Mouse (Mus musculus) liver, embryonic 14.5 days (tissue): ENCODE data around the gene Specc1l. TPM values are rescaled to one million over a fixed set of nuclear protein-coding genes. Genes with fewer than 3 reads are reported as not detected.
A peak's percentile ranks its signal among the peaks of the same experiment; 100 is the strongest.

ENCODE experiments used
- ATAC-seq: fragments of 200-750 bp; cut with Nextera tagmentation; 2 replicates; pipeline ENCODE4 v1.8.0; 2017; ENCODE audit warnings: moderate number of reproducible peaks, mild to moderate bottlenecking, moderate library complexity; ENCODE audit not compliant: insufficient read depth
- DNase-seq, 3 experiments: peaks; one replicate each; pipeline ENCODE4 v3.0.0-alpha.2; 2012 to 2013; ENCODE audit warnings: low read depth in 3 of 3, low spot score in 3 of 3
- H3K27ac ChIP-seq: fragments of 300-500 bp; sonication (generic); 2 replicates; pipeline ENCODE4 v1.5.1; 2014; ENCODE audit warnings: moderate library complexity, mild to moderate bottlenecking, control low read depth, inconsistent platforms
- H3K27me3 ChIP-seq: fragments of 300-500 bp; sonication (generic); 2 replicates; pipeline ENCODE4 v1.6.1; 2014; ENCODE audit warnings: mild to moderate bottlenecking, low read length, moderate library complexity; ENCODE audit not compliant: control insufficient read depth, insufficient read depth
- H3K36me3 ChIP-seq: fragments of 300-500 bp; sonication (generic); replicated peaks from 2 replicates; pipeline ENCODE4 v1.6.1; 2014; ENCODE audit warnings: low read depth; ENCODE audit not compliant: control insufficient read depth, insufficient read depth
- H3K4me1 ChIP-seq, 2 experiments: fragments of 200-500 bp in 1 of 2; fragments of 300-500 bp in 1 of 2; sonication (generic) in 1 of 2; replicated peaks; 2 replicates each; pipeline ENCODE4 v1.6.1; 2012 to 2014; ENCODE audit warnings: antibody characterized with exemption in 1 of 2, inconsistent platforms in 1 of 2, low read length in 1 of 2; ENCODE audit not compliant: control insufficient read depth in 2 of 2, insufficient read depth in 2 of 2
- H3K4me2 ChIP-seq: fragments of 300-500 bp; sonication (generic); 2 replicates; pipeline ENCODE4 v1.6.1; 2014; ENCODE audit warnings: low read depth, mild to moderate bottlenecking, control low read depth, moderate library complexity
- H3K4me3 ChIP-seq, 2 experiments: fragments of 200-500 bp in 1 of 2; fragments of 300-500 bp in 1 of 2; sonication (generic) in 1 of 2; 2 replicates each; pipeline ENCODE4 v1.5.1; 2012 to 2014; ENCODE audit warnings: low read depth in 2 of 2, low read length in 2 of 2, mild to moderate bottlenecking in 2 of 2, control low read depth in 1 of 2, inconsistent platforms in 1 of 2, moderate library complexity in 1 of 2; ENCODE audit not compliant: insufficient read depth in 1 of 2
- H3K9ac ChIP-seq: fragments of 300-500 bp; sonication (generic); replicated peaks from 2 replicates; pipeline ENCODE4 v1.6.1; 2014; ENCODE audit warnings: mild to moderate bottlenecking, control low read depth, moderate library complexity
- H3K9me3 ChIP-seq: fragments of 300-500 bp; sonication (generic); 2 replicates; pipeline ENCODE4 v1.6.1; 2016; ENCODE audit warnings: low read length, mixed read lengths; ENCODE audit not compliant: control insufficient read depth
- CTCF ChIP-seq: IDR thresholded peaks from 2 replicates; pipeline ENCODE4 v1.5.1; 2016; ENCODE audit warnings: antibody characterized with exemption, low read depth, control low read depth
- EP300 ChIP-seq: IDR thresholded peaks from 2 replicates; pipeline ENCODE4 v1.6.1; 2016; ENCODE audit warnings: antibody characterized with exemption, low read depth
- WGBS: fragments of 180-500 bp; shearing (Covaris S2); extraction: QIAGEN DNeasy Blood & Tissue Kit; methylation state at CpG from one replicate; pipeline ENCODE4 v1.1.7; 2014; ENCODE audit not compliant: insufficient replicate concordance; 5-methylcytosine and 5-hydroxymethylcytosine counted together
- polyA plus RNA-seq, 2 experiments: library from polyadenylated mRNA; depleted of rRNA in 1 of 2; stranded (reverse) in 1 of 2; unstranded in 1 of 2; fragments of >200 nt; fragmentation: Nextera tagmentation in 1 of 2; extraction: Ambion mirVana in 1 of 2; gene quantifications; 2 replicates each; pipeline versions ENCODE4 v1.2.1 to v1.2.3; 2012 to 2014

Specc1l gene
- polyA plus RNA-seq, 2 experiments = 3.1 to 3.9 TPM

- Histone ChIP-seq H3K36me3 (no peaks in the 10 kb centered on the region), H3K9ac (no peak overlapping the region), H3K4me2 (no peak overlapping the region), H3K27ac (no peak overlapping the region), H3K9me3 (no peaks in the 10 kb centered on the region), H3K27me3 (no peaks in the 10 kb centered on the region), H3K4me1 (peaks cover 0 to 13% of the 10 kb centered on the region in 2 experiments; a peak in 2 of 4 replicates), H3K4me3 (no peak overlapping the region)
- ATAC-seq (no peak), DNase-seq (no peak)
- no peak for TF ChIP-seq CTCF
- TF ChIP-seq EP300 = no peak
- WGBS = 37% methylated on average over 4 of the region's 4 CpGs
These were observed 10.2 kb downstream of the Specc1l start for GRCm38 (mm10) chr10:75221936-75222610.

DNA sequence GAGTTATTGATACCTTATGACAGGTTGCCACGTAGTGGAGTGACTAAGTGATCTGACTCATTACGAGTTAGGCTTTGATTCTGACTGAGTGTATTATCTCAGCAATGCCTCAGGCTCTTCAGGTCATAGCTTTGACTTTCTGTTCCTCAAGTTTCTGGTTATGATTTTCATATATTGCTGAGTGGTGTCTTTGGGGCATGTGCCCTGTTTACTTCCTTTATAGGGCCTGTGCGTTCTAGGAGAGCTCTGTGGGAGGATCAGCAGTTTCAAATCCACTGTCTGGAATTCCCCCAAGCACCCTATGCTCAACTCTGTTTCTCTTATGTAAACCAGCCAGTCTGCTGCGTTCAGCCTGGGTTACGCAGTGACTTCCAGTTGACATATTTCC lies 10.7 kb downstream of the Specc1l start:
- Histone ChIP-seq H3K27ac (no peak overlapping the region), H3K4me2 (no peak overlapping the region), H3K27me3 (no peaks in the 10 kb centered on the region), H3K36me3 (no peaks in the 10 kb centered on the region), H3K4me1 (peaks cover 0 to 15% of the 10 kb centered on the region in 2 experiments; a peak in 2 of 4 replicates), H3K9ac (no peak overlapping the region), H3K4me3 (no peak overlapping the region), H3K9me3 (no peaks in the 10 kb centered on the region)
- ATAC-seq (peak; percentile 21; the same call in 1 of the 2 replicates), DNase-seq (no peak)
- 61% methylated on average over 5 of the region's 5 CpGs for WGBS
- no peak for TF ChIP-seq EP300

DNA sequence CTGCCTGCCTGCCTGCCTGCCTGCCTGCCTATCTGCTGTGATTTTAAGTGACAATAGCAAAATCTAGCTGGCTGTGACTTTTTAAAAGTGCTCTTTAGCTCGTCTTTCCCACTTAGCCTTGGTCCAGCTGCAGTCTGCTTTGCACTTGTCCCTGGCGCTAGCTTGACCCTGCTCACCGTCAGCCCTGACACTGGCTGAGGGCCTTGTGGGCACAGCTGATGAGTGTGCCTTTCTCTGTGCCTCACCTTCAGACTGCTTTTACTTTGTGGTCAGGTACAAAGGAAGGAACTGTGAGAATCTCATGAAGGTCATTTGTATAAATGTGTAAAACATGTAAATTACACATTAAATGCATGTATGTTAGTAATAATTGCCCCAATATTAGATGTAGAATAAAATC lies 12.3 kb downstream of the Specc1l start:
- H3K4me3 ChIP-seq = no peak overlapping the region
- ATAC-seq (no peak), DNase-seq (no peak)
- 68% methylated on average over 3 of the region's 3 CpGs for WGBS
- H3K27me3 ChIP-seq = no peaks in the 10 kb centered on the region
- H3K36me3 ChIP-seq = no peaks in the 10 kb centered on the region
- no peak overlapping the region for H3K27ac ChIP-seq
- no peak overlapping the region for H3K4me2 ChIP-seq
- H3K9me3 ChIP-seq = no peaks in the 10 kb centered on the region
- H3K9ac ChIP-seq = no peak overlapping the region
- peaks cover 0 to 15% of the 10 kb centered on the region in 2 experiments; a peak in 2 of 4 replicates for H3K4me1 ChIP-seq
- TF ChIP-seq EP300 = no peak

DNA sequence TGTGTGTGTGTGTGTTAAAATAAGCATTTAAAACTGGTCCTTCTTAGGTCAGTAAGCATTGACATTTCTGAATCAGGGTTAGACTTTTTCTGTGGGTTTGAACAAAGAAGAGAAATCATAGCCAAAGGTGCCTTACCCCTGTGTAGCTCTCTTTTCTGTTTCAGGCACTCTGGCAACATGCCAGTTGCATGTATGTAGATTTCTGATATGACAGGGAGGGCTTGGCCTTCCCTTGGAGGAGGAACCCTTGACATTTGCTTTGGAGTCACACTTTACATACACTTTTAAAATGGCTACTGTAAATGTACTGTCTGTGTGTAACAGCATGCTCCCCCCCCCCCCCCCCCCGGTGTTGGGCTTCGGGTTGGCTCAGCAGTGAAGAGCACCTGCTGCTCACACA lies 12.8 kb downstream of the Specc1l start:
- Histone ChIP-seq H3K9me3 (no peaks in the 10 kb centered on the region), H3K4me2 (no peak overlapping the region), H3K36me3 (no peaks in the 10 kb centered on the region), H3K27ac (no peak overlapping the region), H3K9ac (no peak overlapping the region), H3K27me3 (no peaks in the 10 kb centered on the region), H3K4me1 (peaks cover 0 to 15% of the 10 kb centered on the region in 2 experiments; a peak in 2 of 4 replicates), H3K4me3 (no peak overlapping the region)
- ATAC-seq (no peak), DNase-seq (no peak)
- WGBS = no CpG with 5 or more reads among the region's 2 CpGs
- no peak for TF ChIP-seq CTCF
- no peak for TF ChIP-seq EP300

DNA sequence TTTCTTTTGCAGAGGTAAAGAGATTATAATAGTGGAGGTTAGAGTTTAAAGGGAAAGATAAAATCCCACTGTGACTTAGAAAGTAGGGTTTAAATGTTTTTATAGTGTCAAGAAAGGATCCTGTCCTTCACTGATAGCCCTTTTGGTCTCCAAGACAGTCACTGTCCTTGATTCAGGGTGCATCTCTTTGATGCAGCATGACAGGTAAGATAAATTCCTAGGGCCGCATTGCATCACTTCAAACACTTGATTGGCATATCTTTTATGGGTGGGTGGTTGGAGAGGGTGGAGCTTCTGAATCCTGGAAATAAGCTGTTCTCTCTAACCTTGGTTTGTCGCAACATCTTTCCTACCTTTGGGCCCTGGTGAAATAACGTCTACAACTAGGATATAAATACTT lies 15.5 kb downstream of the Specc1l start:
- no peak overlapping the region for H3K4me2 ChIP-seq
- no peaks in the 10 kb centered on the region for H3K27me3 ChIP-seq
- no peak overlapping the region for H3K27ac ChIP-seq
- H3K36me3 ChIP-seq = no peaks in the 10 kb centered on the region; the same call in 1 of the 2 replicates
- no peak for ATAC-seq
- no peak overlapping the region for H3K4me3 ChIP-seq
- TF ChIP-seq EP300 (no peak), CTCF (no peak)
- H3K9ac ChIP-seq = no peak overlapping the region
- peaks cover 0 to 8% of the 10 kb centered on the region in 2 experiments; a peak in 2 of 4 replicates for H3K4me1 ChIP-seq
- no peaks in the 10 kb centered on the region for H3K9me3 ChIP-seq
- 48% methylated on average over 3 of the region's 3 CpGs for WGBS
- DNase-seq = no peak
